Mouse (Mus musculus) MN1 (cell line): ENCODE measurements at regions not wholly inside any gene's neighbourhood (a gene's known extent, or its start where the extent isn't known, plus 50 kb on each side); places are given as distances from the start of the nearest gene placed in this dataset.

Experiments used
- DNase-seq: peaks from one replicate; pipeline ENCODE4 v3.0.0-alpha.2; 2016; ENCODE audit warnings: low spot score

DNA sequence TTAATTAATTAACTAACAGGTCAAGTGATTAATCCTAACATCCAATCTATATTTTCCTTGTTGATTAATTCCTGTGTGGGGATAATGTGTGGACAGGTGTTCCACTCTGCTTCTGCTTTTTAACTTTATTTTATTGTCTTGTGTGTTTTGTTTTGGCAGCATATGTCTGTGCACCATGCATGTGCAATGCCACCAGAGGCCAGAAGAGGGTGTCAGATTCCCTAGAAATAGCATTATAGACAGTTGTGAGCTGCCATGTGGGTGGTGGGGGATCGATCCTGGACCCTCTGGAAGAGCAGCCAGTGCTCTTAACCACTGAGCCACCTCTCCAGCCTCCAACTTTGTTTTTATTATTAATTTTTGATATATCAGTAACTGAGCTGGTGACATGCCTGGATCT, 65.6 kb downstream of the En1 start:
- no peak for DNase-seq

DNA sequence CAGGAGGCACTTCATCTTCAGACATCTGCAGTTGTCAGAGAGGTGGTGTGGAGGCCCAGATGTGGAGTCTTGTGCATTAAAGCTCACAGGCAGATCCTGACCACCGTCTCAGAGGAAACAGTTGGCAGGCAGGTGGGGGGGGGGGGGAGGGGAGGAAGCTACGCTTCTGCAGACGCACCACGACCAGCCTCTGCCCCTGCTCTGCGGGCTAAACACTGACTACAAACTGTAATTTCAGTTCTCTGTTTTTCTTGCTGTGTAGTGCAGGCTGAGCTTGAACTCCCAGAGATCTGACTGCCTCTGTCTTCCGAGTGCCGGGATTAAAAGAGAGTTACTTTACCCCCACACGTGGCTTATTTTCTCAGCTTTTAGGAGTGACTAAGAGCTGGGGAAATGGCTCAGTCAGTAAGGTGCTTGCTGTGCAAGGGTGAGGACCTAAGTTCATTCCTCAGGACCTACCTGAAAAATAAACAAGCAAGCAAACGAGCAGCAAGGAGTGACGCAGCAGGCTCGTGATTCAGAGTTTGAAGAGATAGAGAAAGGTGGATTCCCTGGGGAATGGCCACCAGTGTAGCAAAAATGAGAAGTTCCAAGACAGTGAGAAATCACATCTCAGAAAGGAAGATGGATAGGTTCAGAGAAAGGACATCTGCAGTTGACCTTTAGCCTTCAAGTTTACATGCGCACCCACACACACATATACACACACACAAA, 81.5 kb downstream of the En1 start:
- DNase-seq = no peak

DNA sequence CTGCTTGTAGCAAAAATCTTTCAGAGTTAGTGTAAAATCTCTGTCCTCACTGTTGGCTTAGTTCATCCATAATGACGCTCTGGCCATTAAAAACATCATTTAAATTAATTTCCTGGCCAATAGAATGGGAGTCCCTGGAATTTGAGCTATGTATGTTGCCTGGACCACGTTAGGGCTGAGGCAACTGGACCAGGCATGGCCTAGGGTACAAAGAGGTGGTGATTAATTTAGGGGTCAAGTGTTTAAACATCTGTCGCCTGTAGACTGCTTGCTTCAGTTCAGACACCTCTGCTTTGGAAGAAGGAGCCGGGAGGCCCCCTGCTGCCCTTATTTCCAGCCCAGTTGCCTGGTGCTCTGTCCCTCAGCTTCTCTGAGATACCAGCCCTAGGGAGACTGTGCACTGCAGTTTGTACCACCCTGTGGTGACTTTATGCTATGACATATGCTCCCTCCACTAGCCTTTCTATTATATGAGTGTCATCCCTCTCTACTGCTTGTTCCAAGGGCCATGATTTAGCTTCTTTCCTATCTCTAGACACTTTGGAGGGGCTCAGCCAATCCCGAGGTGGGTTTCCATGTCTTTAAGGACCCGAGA, 83.5 kb downstream of the En1 start:
- DNase-seq = no peak

DNA sequence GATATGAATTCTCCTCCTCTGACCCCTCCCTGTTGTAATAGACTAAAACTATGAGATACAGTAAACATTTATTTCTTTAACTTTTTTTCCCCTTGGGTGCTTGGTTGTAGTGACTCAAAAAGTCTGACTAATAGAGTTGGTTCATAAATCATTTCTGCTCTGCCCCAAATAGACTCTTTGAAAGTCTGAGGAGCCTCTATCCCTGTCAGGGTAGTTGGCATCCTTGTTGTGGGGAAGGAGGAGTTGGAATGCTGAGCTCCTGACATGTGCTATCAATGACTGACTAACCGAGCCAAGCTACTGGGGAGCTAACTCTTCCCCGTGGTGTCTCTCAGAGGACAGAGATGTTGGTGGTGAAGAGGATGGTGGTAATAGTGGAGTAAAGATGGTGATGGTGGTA, 89.4 kb downstream of the En1 start:
- no peak for DNase-seq

DNA sequence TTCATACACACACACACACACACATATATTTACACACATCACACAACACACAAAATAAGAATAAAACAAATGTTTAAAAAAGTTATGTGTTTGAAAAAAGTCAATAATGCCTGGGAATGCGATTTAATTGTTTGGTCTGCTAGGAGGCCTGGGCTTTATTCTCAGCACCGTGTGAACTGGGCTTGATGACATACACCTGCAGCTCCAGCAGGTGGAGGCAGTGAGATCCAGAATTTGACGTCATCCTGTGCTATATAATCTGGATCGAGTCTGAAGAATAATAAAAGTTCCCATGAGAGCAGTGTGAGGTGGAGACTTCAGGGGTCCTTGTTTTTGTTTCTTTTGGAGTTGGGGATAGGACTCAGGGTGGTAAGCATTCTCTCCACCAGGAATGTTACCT, 96.0 kb downstream of the En1 start:
- no peak for DNase-seq

DNA sequence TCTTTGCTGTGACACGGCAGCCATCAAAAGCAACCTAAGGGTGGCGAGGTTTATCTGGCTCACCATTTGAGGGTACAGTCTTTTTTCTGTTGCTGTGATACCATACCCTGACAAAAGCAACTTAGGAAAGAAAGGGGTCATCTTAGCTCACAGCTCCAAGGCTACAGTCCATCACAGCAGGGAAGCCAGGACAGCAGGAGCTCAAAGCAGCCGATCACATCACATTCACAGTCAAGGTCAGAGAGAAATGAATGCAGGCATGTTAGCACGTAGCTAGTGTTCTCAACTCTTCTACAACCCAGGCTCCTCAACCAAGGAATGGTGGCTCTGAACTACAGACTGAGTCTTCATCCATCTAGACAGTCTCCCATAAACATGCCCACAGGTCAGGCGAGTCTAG, 102.0 kb downstream of the En1 start:
- no peak for DNase-seq

DNA sequence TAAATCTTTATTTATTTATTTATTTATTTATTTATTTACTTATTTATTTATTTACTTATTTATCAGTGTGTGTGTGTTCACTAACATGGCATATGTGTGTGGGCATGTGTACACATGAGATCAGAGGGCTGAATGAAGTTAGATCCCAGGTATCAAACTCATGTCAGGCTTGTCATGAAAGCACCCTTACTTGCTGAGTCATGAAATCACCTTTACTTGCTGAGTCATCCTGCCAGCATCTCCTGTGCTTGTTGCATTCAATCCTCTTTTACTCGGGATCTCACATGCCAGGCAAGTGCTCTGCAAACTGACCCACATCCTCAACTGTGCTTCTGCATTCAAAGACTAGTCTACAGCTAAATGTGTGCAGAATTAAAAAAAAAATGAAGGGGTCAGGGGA, 103.8 kb downstream of the En1 start:
- DNase-seq = no peak

DNA sequence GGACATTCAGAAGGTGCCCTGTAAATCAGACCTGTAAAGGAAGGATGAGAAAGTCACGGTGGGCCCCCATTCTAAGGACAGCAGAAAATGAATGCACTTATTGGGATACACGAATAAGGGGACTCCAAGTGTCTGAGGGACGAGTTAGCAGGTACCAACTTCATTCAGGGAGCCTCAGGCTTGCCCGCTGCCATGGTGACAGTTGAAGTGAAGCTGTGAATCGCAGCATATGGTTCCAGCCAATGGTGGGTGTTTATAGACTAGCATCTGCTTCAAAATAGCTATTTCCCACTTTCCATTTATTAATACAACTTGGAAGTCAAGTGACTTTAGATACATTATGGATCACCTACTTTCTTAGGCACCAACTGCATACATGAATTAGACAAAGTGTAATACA, 106.3 kb downstream of the En1 start:
- DNase-seq = no peak

DNA sequence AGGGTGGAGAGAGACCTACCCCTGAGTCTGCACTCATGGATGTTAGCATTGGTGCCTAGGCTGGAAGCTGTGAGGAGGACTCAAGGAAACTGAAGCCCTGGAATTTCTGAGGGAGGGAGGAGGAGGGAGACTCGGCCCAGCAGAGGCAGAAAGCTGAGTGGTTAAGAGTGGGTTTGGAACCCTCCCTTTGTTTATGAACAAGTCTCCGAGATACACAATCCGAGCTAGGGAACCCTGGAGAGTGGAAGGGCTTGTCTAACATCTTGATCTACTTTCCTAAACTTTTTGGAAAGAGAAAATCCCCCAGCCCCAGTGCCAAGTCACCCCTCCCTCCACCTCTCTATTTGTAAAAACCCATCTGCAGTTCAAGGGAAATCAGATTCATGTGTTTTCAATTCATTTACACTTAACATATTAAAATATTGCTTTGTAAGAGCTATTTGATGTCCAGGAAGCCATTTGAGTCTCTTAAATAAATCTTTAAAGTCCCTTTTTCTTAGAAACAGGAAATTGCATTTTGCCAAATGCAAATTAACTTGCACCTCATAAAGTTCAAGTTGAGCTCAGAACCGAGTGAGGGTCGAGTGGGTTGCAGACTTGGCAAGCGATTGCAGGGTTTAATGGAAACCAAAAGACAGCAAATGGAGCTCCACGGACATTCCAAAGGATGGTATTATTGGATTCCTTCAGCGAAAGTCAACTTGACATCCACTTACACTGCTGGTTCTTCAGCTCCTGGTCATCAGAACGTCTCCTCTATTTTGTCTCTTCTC, 113.1 kb downstream of the En1 start:
- no peak for DNase-seq

DNA sequence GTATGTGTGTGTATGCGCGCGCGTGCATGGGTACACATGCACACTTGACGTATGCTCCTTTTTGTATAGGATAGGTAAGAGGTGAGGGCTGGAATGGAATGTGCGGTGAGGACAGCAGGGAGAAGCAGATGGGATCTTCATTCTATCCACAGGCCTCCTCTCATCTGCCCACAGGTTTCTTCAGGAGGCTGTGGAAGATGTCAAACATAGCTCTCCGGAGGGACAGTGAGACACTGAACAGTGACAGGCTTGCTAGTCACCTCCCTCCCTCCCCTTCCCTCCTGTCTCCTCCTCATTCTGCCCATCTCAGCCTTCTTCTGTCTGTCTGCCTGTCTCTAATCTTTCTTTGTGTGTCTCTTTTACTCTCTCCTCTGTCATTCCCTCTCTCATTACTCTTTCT, 124.6 kb downstream of the En1 start:
- no peak for DNase-seq

DNA sequence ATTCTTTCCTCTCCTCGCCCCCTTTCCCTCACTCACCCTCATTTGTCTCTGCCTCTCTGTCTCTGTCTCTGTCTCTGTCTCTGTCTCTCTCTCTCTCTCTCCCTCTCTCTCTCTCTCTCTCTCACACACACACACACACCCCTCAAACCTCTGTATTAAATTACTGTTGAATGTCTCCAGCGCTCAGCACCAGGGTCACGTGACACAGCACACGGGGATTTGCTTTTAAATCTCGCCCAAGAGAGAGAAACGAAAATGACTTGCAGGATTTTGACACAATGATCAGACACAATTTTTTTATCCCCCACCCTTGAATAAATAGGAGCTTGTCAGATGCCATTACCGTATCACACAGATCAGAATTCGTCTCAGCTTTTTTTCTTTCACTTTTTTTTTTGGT, 125.2 kb downstream of the En1 start:
- DNase-seq = no peak

DNA sequence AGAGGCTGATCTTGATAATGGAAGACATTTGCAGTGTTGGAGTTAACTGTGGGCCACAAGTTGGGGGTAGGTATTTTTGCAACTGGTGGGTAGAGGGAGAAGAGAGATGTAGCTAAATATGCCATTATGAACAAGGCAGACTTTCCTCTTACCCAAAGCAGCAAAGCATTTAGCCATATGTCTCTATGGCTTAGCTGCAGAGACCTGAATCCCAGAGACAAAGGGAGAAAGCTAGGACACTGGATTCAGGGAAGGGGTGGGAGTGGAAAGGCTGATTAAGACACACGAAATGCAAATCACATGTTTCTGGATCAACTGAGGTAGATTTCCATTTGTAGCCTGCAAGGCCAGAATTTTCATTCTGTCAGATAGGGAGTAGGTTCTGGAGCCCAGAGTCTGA, 129.8 kb downstream of the En1 start:
- DNase-seq = no peak

DNA sequence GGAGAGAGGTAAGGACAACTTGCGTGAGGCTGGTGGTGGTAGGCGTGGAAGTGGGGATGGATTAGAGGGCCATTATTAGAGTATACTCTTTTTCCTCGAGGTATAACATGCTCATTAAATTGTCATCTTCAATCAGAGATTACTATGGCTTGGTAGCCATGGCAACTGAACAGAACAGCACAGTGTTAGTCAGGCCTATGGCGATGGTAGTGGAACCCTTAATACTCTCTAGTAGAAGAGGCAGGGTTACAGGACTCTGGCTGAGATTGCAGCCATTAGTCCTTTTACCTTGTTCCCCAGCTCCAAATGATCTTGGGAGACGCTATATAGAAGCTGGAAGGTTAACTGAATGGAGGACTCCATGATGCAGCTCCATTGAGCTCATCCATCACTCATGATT, 131.5 kb downstream of the En1 start:
- no peak for DNase-seq

DNA sequence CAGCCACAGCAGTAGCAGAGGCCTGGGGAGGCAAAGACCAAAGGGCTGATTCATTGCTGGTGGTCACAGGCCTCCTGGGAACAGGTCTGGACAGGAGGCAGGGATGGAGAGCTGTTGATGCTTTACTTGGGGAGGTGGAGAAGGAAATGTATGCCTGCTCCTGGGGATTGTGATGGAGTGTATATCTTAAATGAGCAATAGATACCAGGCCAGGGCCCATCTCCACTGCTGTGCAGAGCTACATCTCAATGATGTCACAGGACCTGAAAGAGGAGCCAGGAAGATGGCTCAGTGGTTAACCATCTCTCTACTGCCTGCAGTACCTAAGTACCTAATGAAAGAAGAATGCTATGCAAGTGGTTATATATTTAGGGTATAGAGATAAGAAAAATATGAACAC, 132.6 kb downstream of the En1 start:
- DNase-seq = no peak

DNA sequence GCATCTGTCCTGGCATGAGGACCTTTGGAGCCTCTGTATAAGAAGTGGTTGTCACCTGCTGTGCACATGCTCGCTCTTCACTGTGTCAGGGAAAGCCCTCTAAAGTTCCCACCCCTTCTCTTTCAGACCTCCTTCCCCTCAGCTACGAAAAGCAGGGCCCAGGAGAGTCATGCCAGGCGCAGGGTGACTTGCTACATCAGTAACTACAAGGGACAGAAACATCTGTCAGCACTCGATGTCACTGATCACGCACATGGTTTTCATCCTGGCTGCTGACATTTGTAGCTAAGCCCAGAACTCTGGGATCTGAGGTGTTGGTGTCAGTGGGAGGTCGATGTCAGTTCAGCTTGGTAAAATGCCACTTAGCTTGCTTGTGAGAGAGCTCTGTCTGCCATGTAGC, 137.3 kb downstream of the En1 start:
- no peak for DNase-seq

DNA sequence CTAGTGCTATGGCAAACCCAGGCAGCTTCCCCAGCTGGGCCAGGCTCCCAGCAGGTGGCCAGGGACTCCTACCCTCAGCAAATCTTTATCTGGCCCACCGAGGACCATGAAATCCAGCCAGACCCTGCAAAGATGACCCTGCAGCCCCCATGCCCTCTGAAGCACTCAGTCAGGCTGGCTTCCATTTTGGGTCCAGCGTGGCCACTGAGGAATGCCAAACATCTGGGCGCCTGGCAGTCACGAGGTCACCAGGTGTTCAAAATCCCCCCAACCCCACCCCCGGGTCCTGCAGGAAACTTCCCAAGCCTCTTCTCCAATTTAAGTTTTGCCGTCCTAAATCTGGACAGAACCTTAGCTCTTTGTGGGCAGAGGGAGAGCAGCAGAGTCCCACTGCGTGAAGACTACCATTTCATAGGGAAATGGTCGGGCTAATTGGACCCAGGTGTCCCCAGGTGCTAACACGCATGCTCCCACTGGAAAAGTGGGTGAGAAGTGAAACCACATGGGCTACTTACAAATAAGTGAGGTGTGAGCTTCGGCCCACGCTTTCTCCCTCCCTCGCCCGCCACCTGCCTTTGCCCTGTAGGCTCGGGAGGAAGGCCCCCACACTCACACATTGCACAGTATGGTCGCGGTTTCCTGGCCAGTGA, 139.0 kb downstream of the En1 start:
- DNase-seq = no peak

DNA sequence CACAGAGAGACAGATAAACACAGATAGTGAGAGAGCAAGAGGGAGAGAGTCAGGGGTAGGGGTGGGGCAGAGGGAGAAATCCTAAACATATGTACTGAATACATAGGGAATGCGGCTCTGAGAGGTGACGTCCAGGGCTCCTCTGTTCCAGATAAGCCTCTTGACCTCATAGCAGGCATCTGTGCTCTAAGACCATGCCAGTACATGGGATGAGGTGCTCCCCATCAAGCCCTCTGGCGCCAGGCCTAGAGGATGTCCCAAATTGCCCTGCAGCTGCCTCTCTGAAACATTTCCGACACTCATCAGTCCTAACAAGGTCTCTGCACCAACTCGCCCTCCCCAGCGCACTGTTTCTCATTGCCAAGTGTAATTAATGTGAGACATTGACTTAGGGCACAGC, 146.7 kb downstream of the En1 start:
- no peak for DNase-seq

DNA sequence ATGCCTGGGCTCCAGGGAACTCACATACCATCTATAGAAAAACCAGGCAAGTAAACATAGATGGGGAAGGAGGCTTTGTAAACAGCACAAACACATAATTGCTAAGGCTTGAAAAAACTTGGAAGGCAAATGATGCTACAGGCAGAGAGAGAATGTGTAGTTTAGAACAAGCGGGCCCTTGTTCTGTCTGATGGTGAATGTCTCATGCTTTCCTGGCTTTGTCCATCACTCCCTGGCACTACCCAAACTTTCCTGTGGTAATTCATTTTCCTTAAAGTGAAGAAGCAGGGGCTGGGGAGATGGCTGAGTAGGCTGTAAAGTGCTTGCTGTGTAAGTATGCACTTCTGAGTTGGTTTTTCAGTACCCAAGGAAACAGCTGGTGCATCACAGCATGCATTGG, 151.2 kb downstream of the En1 start:
- no peak for DNase-seq

DNA sequence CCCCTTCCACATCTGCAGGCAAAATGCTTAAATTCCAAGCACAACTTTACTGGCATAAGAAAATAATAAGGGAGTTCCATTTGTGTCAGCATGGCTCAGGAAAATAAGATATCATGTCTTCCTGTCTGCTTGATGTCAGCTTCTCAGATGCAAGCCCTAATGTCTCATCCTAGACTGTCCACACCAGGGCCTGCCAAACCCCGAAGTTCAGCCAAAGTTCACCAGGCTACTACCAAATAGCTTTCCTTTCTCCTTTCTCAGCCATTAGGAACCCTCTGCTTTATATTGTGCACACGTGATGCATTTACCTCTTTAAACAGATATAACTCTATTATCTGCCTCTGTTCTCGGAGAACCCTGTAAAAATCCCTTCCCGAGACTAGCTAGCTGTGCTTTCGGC, 152.1 kb downstream of the En1 start:
- DNase-seq = no peak

DNA sequence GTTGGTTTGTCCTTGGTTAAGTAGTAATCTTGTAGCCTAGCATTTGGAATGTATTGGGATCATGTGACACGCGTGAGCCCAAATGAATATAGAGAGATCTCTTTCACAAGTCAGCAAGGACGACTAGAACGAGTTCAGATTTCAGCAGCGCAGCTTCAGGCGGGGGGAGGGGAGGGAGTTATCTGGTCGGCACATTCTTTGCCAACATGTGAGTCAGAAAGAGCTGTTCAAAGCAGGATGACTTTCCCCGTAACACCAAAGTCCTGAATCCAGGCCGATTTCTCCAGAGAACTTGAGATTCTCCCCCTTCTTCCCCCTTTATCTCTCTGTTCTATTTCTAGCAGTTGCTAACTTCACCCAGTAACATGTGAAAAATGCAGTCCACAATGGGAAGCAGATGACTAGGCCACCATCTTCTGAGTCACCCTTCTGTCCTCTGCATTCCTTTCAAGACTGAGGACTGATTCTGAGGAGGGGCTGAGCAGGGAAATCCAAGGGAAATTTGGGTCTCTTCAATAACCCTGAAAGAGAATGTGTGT, 155.1 kb downstream of the En1 start:
- DNase-seq = no peak

DNA sequence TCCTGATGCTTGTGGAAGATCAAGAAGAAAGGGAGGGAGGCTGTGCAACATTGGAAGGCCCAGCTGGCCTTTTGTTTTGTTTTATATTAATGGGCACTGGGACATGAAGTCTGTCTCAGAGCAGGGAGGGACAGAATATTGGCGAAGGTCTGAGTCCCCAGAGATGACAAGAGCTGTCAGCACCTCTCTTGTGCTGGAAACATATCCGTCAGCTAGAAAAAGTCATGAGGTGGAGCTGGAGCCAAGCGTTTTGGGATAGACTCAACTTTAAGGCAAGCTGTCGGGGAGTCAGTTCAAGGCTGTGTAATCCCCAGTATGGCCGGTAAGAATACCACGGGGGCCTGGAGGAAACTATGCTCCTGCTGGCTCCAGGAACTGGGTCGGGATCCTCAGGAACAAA, 156.0 kb downstream of the En1 start:
- no peak for DNase-seq

DNA sequence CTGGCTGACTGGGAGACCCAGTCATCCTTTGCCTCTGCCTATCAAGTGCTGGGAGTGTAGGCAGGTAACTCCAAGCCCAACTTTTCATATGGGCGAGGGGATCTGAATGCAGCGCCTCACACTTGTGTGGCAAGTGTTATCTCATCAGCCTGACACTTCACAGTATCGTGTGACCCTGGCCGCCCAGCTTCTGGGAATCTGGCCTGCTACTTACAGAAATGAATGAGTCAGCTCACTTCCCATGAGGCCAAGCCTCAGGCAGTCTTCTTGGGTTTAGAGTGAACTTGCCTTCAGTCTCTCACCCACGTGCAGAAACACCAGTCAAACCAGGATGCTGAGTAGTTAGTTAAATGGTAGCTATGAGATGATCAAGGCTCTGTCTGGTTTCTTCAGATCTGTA, 156.5 kb downstream of the En1 start:
- DNase-seq = no peak

DNA sequence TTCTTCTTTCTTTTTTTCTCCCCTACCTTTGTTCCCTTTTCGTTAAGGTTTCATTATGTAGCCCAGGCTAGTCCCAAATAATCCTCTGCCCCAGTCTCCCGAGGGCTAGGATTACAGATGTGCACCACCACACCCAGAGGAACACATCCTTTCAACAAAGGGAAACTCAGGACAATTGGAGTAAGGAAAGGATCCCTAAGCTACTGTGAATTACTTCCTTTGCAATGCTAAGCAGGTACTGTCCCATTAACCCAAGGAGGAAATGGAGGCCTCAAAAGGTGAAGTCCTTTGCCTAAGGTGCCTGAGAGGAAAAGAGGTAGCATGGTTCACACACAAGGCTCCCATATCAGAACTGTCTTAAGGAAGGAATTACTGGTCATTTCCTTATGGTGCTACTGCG, 157.2 kb downstream of the En1 start:
- DNase-seq = no peak
